Mouse (Mus musculus) testis, adult 2 months (tissue): Measurements from ENCODE around the gene 1810010D01Rik.

Experiments used
- CTCF ChIP-seq: fragments of 200-500 bp; IDR thresholded peaks from 2 replicates; pipeline ENCODE4 v1.5.1; 2012; ENCODE audit warnings: low read depth, mild to moderate bottlenecking, inconsistent platforms, low read length, moderate library complexity; ENCODE audit not compliant: control insufficient read depth, insufficient read depth, insufficient replicate concordance
- POLR2A ChIP-seq: fragments of 200-500 bp; IDR thresholded peaks from 2 replicates; pipeline ENCODE4 v1.6.1; 2012; ENCODE audit warnings: low read depth, mild to moderate bottlenecking, inconsistent platforms, low read length, moderate library complexity; ENCODE audit not compliant: control insufficient read depth

- TF ChIP-seq CTCF (no peak), POLR2A (0 out of 2 replicates have a peak, but pooled peaks have one; percentile 10)
These were observed 1.8 kb downstream of the 1810010D01Rik start for GRCm38 (mm10) chr7:145206056-145206610.
